Mouse (Mus musculus): ENCODE measurements at regions not wholly inside any gene's neighbourhood (a gene's known extent, or its start where the extent isn't known, plus 50 kb on each side); places are given as distances from the start of the nearest gene placed in this dataset.

DNA sequence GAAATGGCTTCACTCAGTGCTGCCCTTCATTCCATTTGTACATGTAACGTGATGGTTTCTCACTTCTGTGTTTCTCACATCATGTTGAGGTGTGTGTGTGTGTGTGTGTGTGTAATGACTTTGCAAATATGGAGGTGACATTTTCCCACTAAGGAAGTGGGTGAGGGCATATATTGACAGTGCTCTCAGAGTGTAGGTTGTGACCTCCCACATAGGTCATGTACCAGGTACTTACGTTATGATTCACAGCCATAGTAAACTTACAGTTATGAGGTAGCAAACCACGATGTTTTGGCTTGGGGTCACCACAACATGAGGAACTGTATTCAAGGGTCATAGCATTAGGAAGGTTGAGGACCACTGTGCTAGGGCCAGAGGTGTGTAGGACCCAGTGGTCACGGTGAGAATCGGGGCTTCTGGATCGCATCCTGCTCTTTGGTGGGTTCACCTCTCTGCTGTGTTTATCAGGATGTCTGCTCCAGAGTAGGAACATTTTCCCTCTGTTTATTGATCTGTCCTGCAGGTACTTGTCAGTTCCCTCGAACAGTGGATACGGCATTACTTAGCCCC is 238.7 kb upstream of the Cxcr4 start:
- H3K27ac ChIP-seq (ENCODE audit: insufficient read depth, low read depth), result no peak overlapping the region
- no peaks in the 10 kb centered on the region for H3K79me2 ChIP-seq (replicated peaks; ENCODE audit: control insufficient read depth, extremely low read depth, insufficient read depth, poor library complexity, severe bottlenecking)
- H3K4me1 ChIP-seq (ENCODE audit: control insufficient read depth in 1 of 2, insufficient read depth in 2 of 2), result peaks cover 13 to 35% of the 10 kb centered on the region in 2 experiments
- dilution Hi-C loops (cut with MboI; ENCODE audit: extremely low pct_ligation_motif_present, extremely low pct_unique_long_range_greater_than_20kb, low sequenced_read_pairs), result no loop called here
- H3K9ac ChIP-seq (ENCODE audit: insufficient read depth, low read depth), result no peak overlapping the region
- in situ Hi-C loops (cut with MboI; ENCODE audit: low pct_ligation_motif_present, low pct_unique_long_range_greater_than_20kb, low sequenced_read_pairs), result no loop called here
- no peak for TF ChIP-seq CHD1 (IDR thresholded peaks at IDR 0.05; ENCODE audit: low read depth, low read length)
- no peak overlapping the region for H3K4me3 ChIP-seq (replicated peaks in 1 of 3; ENCODE audit: low read depth in 2 of 3, low read length in 2 of 3, poor library complexity in 1 of 3)
- no peaks in the 10 kb centered on the region for H3K36me3 ChIP-seq (replicated peaks in 1 of 2; ENCODE audit: control insufficient read depth in 1 of 2, insufficient read depth in 1 of 2, low read length in 1 of 2)
- H3K4me2 ChIP-seq (ENCODE audit: insufficient read depth, low read depth, poor library complexity, severe bottlenecking), result no peak overlapping the region
- H3K9me3 ChIP-seq (replicated peaks; ENCODE audit: low read length), result no peaks in the 10 kb centered on the region
- no peak for DNase-seq (ENCODE audit: extremely low read depth)
- no peaks in the 10 kb centered on the region for H3K27me3 ChIP-seq (replicated peaks)

- Histone ChIP-seq H3K9me3 (replicated peaks; ENCODE audit: low read length) (no peaks in the 10 kb centered on the region), H3K4me1 (ENCODE audit: control insufficient read depth in 1 of 2, insufficient read depth in 2 of 2) (peaks cover 10 to 28% of the 10 kb centered on the region in 2 experiments), H3K27ac (ENCODE audit: insufficient read depth, low read depth) (no peak overlapping the region), H3K4me3 (replicated peaks in 1 of 3; ENCODE audit: low read depth in 2 of 3, low read length in 2 of 3, poor library complexity in 1 of 3) (no peak overlapping the region), H3K9ac (ENCODE audit: insufficient read depth, low read depth) (no peak overlapping the region), H3K27me3 (replicated peaks) (no peaks in the 10 kb centered on the region), H3K79me2 (replicated peaks; ENCODE audit: control insufficient read depth, extremely low read depth, insufficient read depth, poor library complexity, severe bottlenecking) (no peaks in the 10 kb centered on the region), H3K36me3 (replicated peaks in 1 of 2; ENCODE audit: control insufficient read depth in 1 of 2, insufficient read depth in 1 of 2, low read length in 1 of 2) (no peaks in the 10 kb centered on the region), H3K4me2 (ENCODE audit: insufficient read depth, low read depth, poor library complexity, severe bottlenecking) (no peak overlapping the region)
- TF ChIP-seq MAX (IDR thresholded peaks at IDR 0.05; ENCODE audit: low read length) (no peak), EP300 (IDR thresholded peaks at IDR 0.05; ENCODE audit: low read length) (no peak), UBTF (IDR thresholded peaks at IDR 0.05; ENCODE audit: low read depth, low read length) (no peak), IRF4 (IDR thresholded peaks at IDR 0.05; ENCODE audit: low read depth, low read length) (no peak), CHD2 (IDR thresholded peaks at IDR 0.05; ENCODE audit: low read length) (no peak), ZKSCAN1 (IDR thresholded peaks at IDR 0.05; ENCODE audit: borderline replicate concordance, low read depth, low read length) (no peak), RAD21 (IDR thresholded peaks at IDR 0.05; ENCODE audit: low read depth, low read length) (no peak), NELFE (IDR thresholded peaks at IDR 0.05; ENCODE audit: low read depth, low read length) (no peak), SIN3A (IDR thresholded peaks at IDR 0.05; ENCODE audit: low read length) (no peak), JUN (IDR thresholded peaks at IDR 0.05; ENCODE audit: insufficient read depth, low read depth, low read length) (no peak), ETS1 (conservative IDR thresholded peaks at IDR 0.05; ENCODE audit: low read depth, low read length) (no peak), ZMIZ1 (IDR thresholded peaks at IDR 0.05; ENCODE audit: low read depth, low read length) (no peak), NRF1 (IDR thresholded peaks at IDR 0.05; ENCODE audit: low read depth, low read length) (no peak), PAX5 (IDR thresholded peaks at IDR 0.05; ENCODE audit: low read length) (no peak), MEF2A (IDR thresholded peaks at IDR 0.05; ENCODE audit: borderline replicate concordance, low read depth, low read length) (no peak), JUND (conservative IDR thresholded peaks at IDR 0.05; ENCODE audit: low read depth, low read length) (no peak), POLR2AphosphoS2 (IDR thresholded peaks at IDR 0.05; ENCODE audit: low read depth, low read length) (no peak), POLR2A (IDR thresholded peaks at IDR 0.05; ENCODE audit: low read depth, low read length) (no peak), SMC3 (IDR thresholded peaks at IDR 0.05; ENCODE audit: low read depth, low read length) (no peak), ELF1 (IDR thresholded peaks at IDR 0.05; ENCODE audit: low read depth, low read length) (no peak)
- in situ Hi-C loops (cut with MboI; ENCODE audit: low pct_ligation_motif_present, low pct_unique_long_range_greater_than_20kb, low sequenced_read_pairs), result loop anchor here (5.0 kb wide), 1 partner anchor 462 kb away; no protein-coding TSS in a partner anchor
- dilution Hi-C loops (cut with MboI; ENCODE audit: extremely low pct_ligation_motif_present, extremely low pct_unique_long_range_greater_than_20kb, low sequenced_read_pairs), result no loop called here
- DNase-seq (ENCODE audit: extremely low read depth), result no peak
Observed at GRCm38 (mm10) chr1:128829536-128829935, 237.4 kb upstream of the Cxcr4 start.

Data from CH12.LX (cell line).